Mouse (Mus musculus): Measurements from ENCODE around the gene Abhd10.

- TF ChIP-seq POLR2A (IDR thresholded peaks at IDR 0.05; ENCODE audit: extremely low read depth, insufficient read depth, low read length) (no peak), CTCF (IDR thresholded peaks at IDR 0.05; ENCODE audit: extremely low read depth, insufficient read depth, low read length) (no peak)
Measured at GRCm38 (mm10) chr16:45713878-45714277, 28.9 kb downstream of the Abhd10 start.
